Mouse (Mus musculus): ENCODE measurements around the gene Tdrd12. TPM values are rescaled to one million over a fixed set of nuclear protein-coding genes. Genes with fewer than 3 reads are reported as not detected.
A peak's percentile ranks its signal among the peaks of the same experiment; 100 is the strongest.

Tdrd12 gene
- total RNA-seq, 1 experiment, result 35.4 TPM

- in situ Hi-C loops (cut with MboI; ENCODE audit: low sequenced_read_pairs in 2 of 2, unreplicated experiment in 2 of 2), result no loop called here
- Histone ChIP-seq H3K4me3 (ENCODE audit: insufficient read depth in 1 of 2, low read depth in 1 of 2, low read length in 2 of 2, poor library complexity in 1 of 2, severe bottlenecking in 1 of 2) (peak overlapping the region; percentile 75 to 85), H3K27ac (ENCODE audit: insufficient read depth, low read depth, low read length, poor library complexity, severe bottlenecking) (no peak overlapping the region), H3K9me3 (ENCODE audit: control insufficient read depth, insufficient read depth, low read depth, low read length) (no peaks in the 10 kb centered on the region), H3K9ac (ENCODE audit: insufficient read depth, low read depth, low read length, poor library complexity, severe bottlenecking) (peak overlapping the region; percentile 69), H3K36me3 (ENCODE audit: control insufficient read depth, insufficient read depth, low read length, poor library complexity, severe bottlenecking) (no peaks in the 10 kb centered on the region), H3K4me1 (ENCODE audit: control insufficient read depth in 2 of 2, insufficient read depth in 2 of 2, low read length in 2 of 2, poor library complexity in 1 of 2) (peaks cover 2 to 15% of the 10 kb centered on the region in 2 experiments; a peak in 3 of 4 replicates)
- TF ChIP-seq CHD2 (IDR thresholded peaks at IDR 0.05; ENCODE audit: low read depth, low read length) (no peak), HCFC1 (IDR thresholded peaks at IDR 0.05; ENCODE audit: borderline replicate concordance, insufficient read depth, low read length) (no peak), ZNF384 (IDR thresholded peaks at IDR 0.05; ENCODE audit: low read depth, low read length) (no peak), MAFK (IDR thresholded peaks at IDR 0.05; ENCODE audit: insufficient read depth, low read depth, low read length) (no peak), ZC3H11A (IDR thresholded peaks at IDR 0.05; ENCODE audit: borderline replicate concordance, low read depth, low read length) (no peak)
- DNase-seq (ENCODE audit: low read depth, low spot score), result no peak
These were observed 47.2 kb upstream of the Tdrd12 start for GRCm38 (mm10) chr7:35584786-35585190.

GRCm38 (mm10) chr7:35584068-35584785 is 46.7 kb upstream of the Tdrd12 start:
- Histone ChIP-seq H3K9me3 (ENCODE audit: control insufficient read depth, insufficient read depth, low read depth, low read length) (no peaks in the 10 kb centered on the region), H3K4me1 (ENCODE audit: control insufficient read depth in 2 of 2, insufficient read depth in 2 of 2, low read length in 2 of 2, poor library complexity in 1 of 2) (peaks cover 2 to 15% of the 10 kb centered on the region in 2 experiments; a peak in 3 of 4 replicates), H3K27ac (ENCODE audit: insufficient read depth, low read depth, low read length, poor library complexity, severe bottlenecking) (no peak overlapping the region), H3K36me3 (ENCODE audit: control insufficient read depth, insufficient read depth, low read length, poor library complexity, severe bottlenecking) (no peaks in the 10 kb centered on the region), H3K9ac (ENCODE audit: insufficient read depth, low read depth, low read length, poor library complexity, severe bottlenecking) (peak overlapping the region; percentile 69), H3K4me3 (ENCODE audit: insufficient read depth in 1 of 2, low read depth in 1 of 2, low read length in 2 of 2, poor library complexity in 1 of 2, severe bottlenecking in 1 of 2) (peak overlapping the region; percentile 75 to 85)
- no peak for TF ChIP-seq CHD2 (IDR thresholded peaks at IDR 0.05; ENCODE audit: low read depth, low read length)
- no peak for TF ChIP-seq ZC3H11A (IDR thresholded peaks at IDR 0.05; ENCODE audit: borderline replicate concordance, low read depth, low read length)
- TF ChIP-seq HCFC1 (IDR thresholded peaks at IDR 0.05; ENCODE audit: borderline replicate concordance, insufficient read depth, low read length), result no peak
- no peak for TF ChIP-seq MAFK (IDR thresholded peaks at IDR 0.05; ENCODE audit: insufficient read depth, low read depth, low read length)
- TF ChIP-seq ZNF384 (IDR thresholded peaks at IDR 0.05; ENCODE audit: low read depth, low read length), result no peak
- DNase-seq (ENCODE audit: low read depth, low spot score), result no peak
- in situ Hi-C loops (cut with MboI; ENCODE audit: low sequenced_read_pairs in 2 of 2, unreplicated experiment in 2 of 2), result no loop called here

- Histone ChIP-seq H3K9ac (ENCODE audit: insufficient read depth, low read depth, low read length, poor library complexity, severe bottlenecking) (no peak overlapping the region), H3K27ac (ENCODE audit: insufficient read depth, low read depth, low read length, poor library complexity, severe bottlenecking) (no peak overlapping the region), H3K4me3 (ENCODE audit: insufficient read depth in 1 of 2, low read depth in 1 of 2, low read length in 2 of 2, poor library complexity in 1 of 2, severe bottlenecking in 1 of 2) (peak overlapping the region in 1 of 2 experiments; percentile 85; a peak in 2 of 4 replicates), H3K4me1 (ENCODE audit: control insufficient read depth in 2 of 2, insufficient read depth in 2 of 2, low read length in 2 of 2, poor library complexity in 1 of 2) (peaks cover 2 to 15% of the 10 kb centered on the region in 2 experiments; a peak in 3 of 4 replicates), H3K36me3 (ENCODE audit: control insufficient read depth, insufficient read depth, low read length, poor library complexity, severe bottlenecking) (no peaks in the 10 kb centered on the region), H3K9me3 (ENCODE audit: control insufficient read depth, insufficient read depth, low read depth, low read length) (no peaks in the 10 kb centered on the region)
- TF ChIP-seq ZC3H11A (IDR thresholded peaks at IDR 0.05; ENCODE audit: borderline replicate concordance, low read depth, low read length) (no peak), MAFK (IDR thresholded peaks at IDR 0.05; ENCODE audit: insufficient read depth, low read depth, low read length) (no peak), CHD2 (IDR thresholded peaks at IDR 0.05; ENCODE audit: low read depth, low read length) (no peak), ZNF384 (IDR thresholded peaks at IDR 0.05; ENCODE audit: low read depth, low read length) (no peak), HCFC1 (IDR thresholded peaks at IDR 0.05; ENCODE audit: borderline replicate concordance, insufficient read depth, low read length) (no peak)
- in situ Hi-C loops (cut with MboI; ENCODE audit: low sequenced_read_pairs in 2 of 2, unreplicated experiment in 2 of 2), result no loop called here
- DNase-seq (ENCODE audit: low read depth, low spot score), result no peak
These were observed 46.0 kb upstream of the Tdrd12 start for GRCm38 (mm10) chr7:35583476-35584025.

GRCm38 (mm10) chr7:35582719-35583118 is 45.2 kb upstream of the Tdrd12 start:
- Histone ChIP-seq H3K9ac (ENCODE audit: insufficient read depth, low read depth, low read length, poor library complexity, severe bottlenecking) (no peak overlapping the region), H3K4me1 (ENCODE audit: control insufficient read depth in 2 of 2, insufficient read depth in 2 of 2, low read length in 2 of 2, poor library complexity in 1 of 2) (peaks cover 2 to 12% of the 10 kb centered on the region in 2 experiments; a peak in 3 of 4 replicates), H3K27ac (ENCODE audit: insufficient read depth, low read depth, low read length, poor library complexity, severe bottlenecking) (no peak overlapping the region), H3K9me3 (ENCODE audit: control insufficient read depth, insufficient read depth, low read depth, low read length) (no peaks in the 10 kb centered on the region), H3K4me3 (ENCODE audit: insufficient read depth in 1 of 2, low read depth in 1 of 2, low read length in 2 of 2, poor library complexity in 1 of 2, severe bottlenecking in 1 of 2) (no peak overlapping the region), H3K36me3 (ENCODE audit: control insufficient read depth, insufficient read depth, low read length, poor library complexity, severe bottlenecking) (no peaks in the 10 kb centered on the region)
- no peak for TF ChIP-seq ZC3H11A (IDR thresholded peaks at IDR 0.05; ENCODE audit: borderline replicate concordance, low read depth, low read length)
- TF ChIP-seq CHD2 (IDR thresholded peaks at IDR 0.05; ENCODE audit: low read depth, low read length), result no peak
- TF ChIP-seq ZNF384 (IDR thresholded peaks at IDR 0.05; ENCODE audit: low read depth, low read length), result no peak
- TF ChIP-seq HCFC1 (IDR thresholded peaks at IDR 0.05; ENCODE audit: borderline replicate concordance, insufficient read depth, low read length), result no peak
- TF ChIP-seq MAFK (IDR thresholded peaks at IDR 0.05; ENCODE audit: insufficient read depth, low read depth, low read length), result no peak
- DNase-seq (ENCODE audit: low read depth, low spot score), result no peak
- in situ Hi-C loops (cut with MboI; ENCODE audit: low sequenced_read_pairs in 2 of 2, unreplicated experiment in 2 of 2), result no loop called here

Data from ES-E14 (cell line).